Mouse (Mus musculus) colon, adult 2 months (tissue): ENCODE measurements around the gene Rbm31y. TPM values are rescaled to one million over a fixed set of nuclear protein-coding genes. Genes with fewer than 3 reads are reported as not detected.

Experiments
- polyA plus RNA-seq: library from polyadenylated mRNA; depleted of rRNA; stranded (reverse); fragments of >200 nt; gene quantifications from 2 replicates; pipeline ENCODE4 v1.2.3, GENCODE M21; 2012; rRNA removed

Gene Rbm31y
- not detected in 2 replicates for polyA plus RNA-seq

GRCm38 (mm10) chrY:17400461-17400860 lies at the start of gene Rbm31y:
Rbm31y (plus strand) TSS chrY:17400761.

